Mouse (Mus musculus): Measurements from ENCODE around the gene Snap29. TPM values are rescaled to one million over a fixed set of nuclear protein-coding genes. Genes with fewer than 3 reads are reported as not detected.

The Snap29 gene
- polyA plus RNA-seq, 1 experiment from 2014 or later = 8.3 TPM

DNA sequence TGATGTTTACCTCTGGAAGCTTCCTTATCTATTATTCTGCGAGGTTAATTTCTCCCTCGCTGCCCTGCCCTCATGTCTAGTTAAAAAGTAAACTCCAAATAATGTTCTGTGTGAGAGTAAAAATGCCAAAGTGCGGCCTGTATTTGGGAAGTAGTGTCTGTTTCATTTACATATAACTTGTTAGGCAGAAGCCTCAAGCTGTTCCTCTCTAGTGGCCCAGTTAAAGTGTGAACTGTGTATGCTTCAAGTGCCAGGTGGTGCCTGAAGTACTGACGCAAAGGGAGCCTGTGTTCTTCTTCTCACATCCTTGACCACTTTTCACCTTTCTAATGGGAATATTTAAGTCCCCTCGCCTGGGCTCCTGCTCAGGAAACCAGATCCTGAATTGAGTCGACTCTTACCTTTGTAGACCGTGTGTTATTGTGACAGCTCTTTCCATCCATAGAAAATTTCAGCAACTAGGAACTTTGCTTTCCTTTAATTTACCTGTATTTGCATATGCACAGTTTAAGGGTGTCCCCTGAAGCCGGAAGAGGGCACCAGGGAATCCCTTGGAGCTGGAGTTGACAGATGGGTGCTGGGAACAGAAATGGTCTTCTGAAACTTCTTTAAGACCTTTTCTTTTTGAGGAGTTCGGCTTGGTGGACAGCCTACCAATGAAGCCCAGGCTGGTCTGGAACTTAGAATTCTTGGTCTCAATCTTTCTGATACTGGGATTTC lies 886 bp downstream of the Snap29 start:
- no peaks in the 10 kb centered on the region for H3K27me3 ChIP-seq (ENCODE audit: control insufficient read depth, insufficient read depth, low read length)
- H3K9ac ChIP-seq (ENCODE audit: low read depth, low read length) = peak overlapping the region; percentile 83
- 0 out of 2 replicates have a peak overlapping the region, but pooled peaks have one; percentile 24 for H3K27ac ChIP-seq (ENCODE audit: low read depth, low read length)
- peak; percentile 4 for DNase-seq (ENCODE audit: low spot score)
- peaks cover 3% of the 10 kb centered on the region; the same call in 1 of the 2 replicates for H3K4me1 ChIP-seq (replicated peaks; ENCODE audit: control insufficient read depth, insufficient read depth, low read length)
- ATAC-seq (ENCODE audit: low FRiP score) = no peak
- H3K4me2 ChIP-seq (replicated peaks; ENCODE audit: low read depth, low read length) = peak overlapping the region; percentile 70
- no peaks in the 10 kb centered on the region for H3K9me3 ChIP-seq (ENCODE audit: control insufficient read depth, low read length)
- WGBS = 40% methylated on average over 9 of the region's 9 CpGs
- peak overlapping the region; percentile 81 for H3K4me3 ChIP-seq (ENCODE audit: low read depth, low read length)
- H3K36me3 ChIP-seq (ENCODE audit: control insufficient read depth, insufficient read depth, low read length) = no peaks in the 10 kb centered on the region

GRCm38 (mm10) chr16:17409046-17409445 lies 3.3 kb downstream of the Snap29 start:
- Histone ChIP-seq H3K27me3 (ENCODE audit: control insufficient read depth, insufficient read depth, low read length) (no peaks in the 10 kb centered on the region), H3K4me2 (replicated peaks; ENCODE audit: low read depth, low read length) (no peak overlapping the region), H3K27ac (ENCODE audit: low read depth, low read length) (no peak overlapping the region), H3K9ac (ENCODE audit: low read depth, low read length) (no peak overlapping the region), H3K4me3 (ENCODE audit: low read depth, low read length) (no peak overlapping the region), H3K9me3 (ENCODE audit: control insufficient read depth, low read length) (no peaks in the 10 kb centered on the region), H3K4me1 (replicated peaks; ENCODE audit: control insufficient read depth, insufficient read depth, low read length) (peaks cover 3% of the 10 kb centered on the region; the same call in 1 of the 2 replicates), H3K36me3 (ENCODE audit: control insufficient read depth, insufficient read depth, low read length) (no peaks in the 10 kb centered on the region)
- ATAC-seq (ENCODE audit: low FRiP score) (no peak), DNase-seq (ENCODE audit: low spot score) (no peak)
- 94% methylated on average over 2 of the region's 2 CpGs for WGBS

DNA sequence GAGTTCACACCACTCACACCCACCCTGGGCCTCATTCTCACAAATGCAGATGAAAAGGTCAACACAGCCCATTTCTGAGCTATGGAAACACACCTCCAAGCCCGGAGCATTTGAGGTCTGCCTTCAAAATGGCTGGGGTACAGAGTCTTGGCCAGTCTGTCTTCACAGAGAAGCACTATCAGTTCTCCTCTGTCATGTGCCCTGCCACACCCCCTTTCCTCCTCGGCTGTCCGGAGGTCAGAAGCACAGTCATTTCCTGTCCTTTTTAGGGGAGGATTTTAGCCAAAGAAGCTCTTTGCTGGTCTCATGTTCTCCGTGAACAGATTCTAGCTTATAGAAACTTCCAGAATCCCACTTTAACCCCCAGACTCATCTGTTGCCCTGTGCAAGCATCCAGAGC lies 4.4 kb downstream of the Snap29 start:
- 69% methylated on average over 4 of the region's 4 CpGs for WGBS
- H3K9ac ChIP-seq (ENCODE audit: low read depth, low read length) = no peak overlapping the region
- H3K4me1 ChIP-seq (replicated peaks; ENCODE audit: control insufficient read depth, insufficient read depth, low read length) = 0 out of 2 replicates have a peak, but pooled peaks cover 3% of the 10 kb centered on the region
- no peak for ATAC-seq (ENCODE audit: low FRiP score)
- H3K4me2 ChIP-seq (replicated peaks; ENCODE audit: low read depth, low read length) = no peak overlapping the region
- H3K9me3 ChIP-seq (ENCODE audit: control insufficient read depth, low read length) = no peaks in the 10 kb centered on the region
- no peaks in the 10 kb centered on the region for H3K27me3 ChIP-seq (ENCODE audit: control insufficient read depth, insufficient read depth, low read length)
- no peak for DNase-seq (ENCODE audit: low spot score)
- no peak overlapping the region for H3K4me3 ChIP-seq (ENCODE audit: low read depth, low read length)
- no peak overlapping the region for H3K27ac ChIP-seq (ENCODE audit: low read depth, low read length)
- no peaks in the 10 kb centered on the region for H3K36me3 ChIP-seq (ENCODE audit: control insufficient read depth, insufficient read depth, low read length)

DNA sequence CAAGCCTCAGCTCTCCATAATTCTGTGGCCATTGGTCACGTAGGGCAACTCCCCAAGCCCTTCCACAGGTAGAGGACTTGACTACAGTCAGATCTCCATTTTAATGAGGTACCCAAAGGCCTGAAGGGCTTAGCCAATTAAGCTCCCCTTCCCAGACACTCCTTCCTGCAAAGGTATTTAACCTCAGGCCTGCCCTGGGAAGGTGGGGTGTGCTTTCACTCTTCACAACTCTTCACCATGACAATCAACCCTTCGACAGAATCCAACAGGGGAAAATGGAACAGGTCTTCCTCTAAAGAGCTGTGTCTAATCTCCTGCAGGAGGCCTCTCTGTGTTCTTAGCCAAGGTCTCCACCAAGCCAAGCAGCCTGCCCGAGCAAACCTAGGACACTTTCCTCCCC lies 17.2 kb downstream of the Snap29 start:
- DNase-seq (ENCODE audit: low spot score) (no peak), ATAC-seq (ENCODE audit: low FRiP score) (no peak)
- Histone ChIP-seq H3K9me3 (ENCODE audit: control insufficient read depth, low read length) (no peaks in the 10 kb centered on the region), H3K4me2 (replicated peaks; ENCODE audit: low read depth, low read length) (no peak overlapping the region), H3K4me1 (replicated peaks; ENCODE audit: control insufficient read depth, insufficient read depth, low read length) (no peaks in the 10 kb centered on the region), H3K36me3 (ENCODE audit: control insufficient read depth, insufficient read depth, low read length) (no peaks in the 10 kb centered on the region), H3K27ac (ENCODE audit: low read depth, low read length) (no peak overlapping the region), H3K4me3 (ENCODE audit: low read depth, low read length) (no peak overlapping the region), H3K9ac (ENCODE audit: low read depth, low read length) (no peak overlapping the region), H3K27me3 (ENCODE audit: control insufficient read depth, insufficient read depth, low read length) (no peaks in the 10 kb centered on the region)
- 76% methylated on average over 3 of the region's 3 CpGs for WGBS

- ATAC-seq (ENCODE audit: low FRiP score) (no peak), DNase-seq (ENCODE audit: low spot score) (peak; percentile 19)
- Histone ChIP-seq H3K9ac (ENCODE audit: low read depth, low read length) (no peak overlapping the region), H3K4me1 (replicated peaks; ENCODE audit: control insufficient read depth, insufficient read depth, low read length) (no peaks in the 10 kb centered on the region), H3K4me3 (ENCODE audit: low read depth, low read length) (no peak overlapping the region), H3K9me3 (ENCODE audit: control insufficient read depth, low read length) (peaks cover 3% of the 10 kb centered on the region; the same call in 1 of the 2 replicates), H3K4me2 (replicated peaks; ENCODE audit: low read depth, low read length) (no peak overlapping the region), H3K27me3 (ENCODE audit: control insufficient read depth, insufficient read depth, low read length) (no peaks in the 10 kb centered on the region), H3K27ac (ENCODE audit: low read depth, low read length) (no peak overlapping the region), H3K36me3 (ENCODE audit: control insufficient read depth, insufficient read depth, low read length) (no peaks in the 10 kb centered on the region)
- WGBS = 94% methylated on average over 2 of the region's 2 CpGs
Measured at GRCm38 (mm10) chr16:17432576-17432975, 26.8 kb downstream of the Snap29 start.

- Histone ChIP-seq H3K9me3 (ENCODE audit: control insufficient read depth, low read length) (no peaks in the 10 kb centered on the region), H3K4me3 (ENCODE audit: low read depth, low read length) (peak within 1 kb of the TSS; percentile 96), H3K4me1 (replicated peaks; ENCODE audit: control insufficient read depth, insufficient read depth, low read length) (peaks cover 2% of the 10 kb centered on the region; the same call in 1 of the 2 replicates), H3K27ac (ENCODE audit: low read depth, low read length) (peak within 1 kb of the TSS; percentile 92), H3K9ac (ENCODE audit: low read depth, low read length) (peak within 1 kb of the TSS; percentile 96), H3K27me3 (ENCODE audit: control insufficient read depth, insufficient read depth, low read length) (no peaks in the 10 kb centered on the region), H3K4me2 (replicated peaks; ENCODE audit: low read depth, low read length) (peak within 1 kb of the TSS; percentile 65), H3K36me3 (ENCODE audit: control insufficient read depth, insufficient read depth, low read length) (peaks cover 6% of the 10 kb centered on the region; the same call in 1 of the 2 replicates)
- under 1% methylated on average over 58 of the region's 63 CpGs for WGBS
- ATAC-seq (ENCODE audit: low FRiP score) = peak; percentile 96
- DNase-seq (ENCODE audit: low spot score) = peak; percentile 100
Measured at GRCm38 (mm10) chr16:17451541-17452372, 46.0 kb downstream of the Snap29 start, which contains the start of gene Crkl. Gene Crkl, plus strand, starts transcription at chr16:17451987.

GRCm38 (mm10) chr16:17452373-17452715 lies 46.6 kb downstream of the Snap29 start:
- Histone ChIP-seq H3K4me3 (ENCODE audit: low read depth, low read length) (peak overlapping the region; percentile 96), H3K27ac (ENCODE audit: low read depth, low read length) (peak overlapping the region; percentile 92), H3K27me3 (ENCODE audit: control insufficient read depth, insufficient read depth, low read length) (no peaks in the 10 kb centered on the region), H3K9me3 (ENCODE audit: control insufficient read depth, low read length) (no peaks in the 10 kb centered on the region), H3K4me1 (replicated peaks; ENCODE audit: control insufficient read depth, insufficient read depth, low read length) (peaks cover 2% of the 10 kb centered on the region; the same call in 1 of the 2 replicates), H3K36me3 (ENCODE audit: control insufficient read depth, insufficient read depth, low read length) (peaks cover 6% of the 10 kb centered on the region; the same call in 1 of the 2 replicates), H3K4me2 (replicated peaks; ENCODE audit: low read depth, low read length) (peak overlapping the region; percentile 65), H3K9ac (ENCODE audit: low read depth, low read length) (peak overlapping the region; percentile 96)
- DNase-seq (ENCODE audit: low spot score) (peak; percentile 72), ATAC-seq (ENCODE audit: low FRiP score) (peak; percentile 60; the same call in 1 of the 2 replicates)
- under 1% methylated on average over 24 of the region's 24 CpGs for WGBS

DNA sequence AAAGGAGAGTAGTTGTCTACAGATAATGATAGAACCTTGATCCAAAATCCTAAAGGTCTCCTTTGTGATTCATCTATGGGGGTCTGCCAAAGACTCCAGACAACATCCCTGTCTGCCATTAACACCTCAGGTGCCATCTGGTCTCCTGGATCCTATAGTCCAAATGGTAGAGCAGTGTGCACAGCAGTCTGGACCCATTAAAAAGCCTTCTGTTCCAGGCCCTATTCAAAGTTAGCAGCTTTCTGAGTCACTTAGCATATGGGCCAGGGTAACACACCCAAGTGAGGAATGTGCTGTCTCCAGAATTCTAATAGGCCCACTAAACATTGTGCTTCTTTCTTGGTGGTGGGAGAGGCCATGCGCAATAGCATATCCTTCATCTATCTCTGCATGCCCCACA lies 51.1 kb downstream of the Snap29 start:
- Histone ChIP-seq H3K4me2 (replicated peaks; ENCODE audit: low read depth, low read length) (no peak overlapping the region), H3K36me3 (ENCODE audit: control insufficient read depth, insufficient read depth, low read length) (peaks cover 6% of the 10 kb centered on the region; the same call in 1 of the 2 replicates), H3K27ac (ENCODE audit: low read depth, low read length) (no peak overlapping the region), H3K4me3 (ENCODE audit: low read depth, low read length) (no peak overlapping the region), H3K27me3 (ENCODE audit: control insufficient read depth, insufficient read depth, low read length) (no peaks in the 10 kb centered on the region), H3K9ac (ENCODE audit: low read depth, low read length) (no peak overlapping the region), H3K9me3 (ENCODE audit: control insufficient read depth, low read length) (no peaks in the 10 kb centered on the region), H3K4me1 (replicated peaks; ENCODE audit: control insufficient read depth, insufficient read depth, low read length) (peaks cover 2% of the 10 kb centered on the region; the same call in 1 of the 2 replicates)
- DNase-seq (ENCODE audit: low spot score) (no peak), ATAC-seq (ENCODE audit: low FRiP score) (no peak)
- WGBS = 93% methylated on average over 1 of the region's 1 CpGs

All from hindbrain, embryonic 11.5 days (tissue).